Mouse (Mus musculus) small intestine, adult 2 months (tissue): ENCODE measurements around the gene Tspan14.

Source experiments
- CTCF ChIP-seq: fragments of 200-500 bp; IDR thresholded peaks from 2 replicates; pipeline ENCODE4 v1.5.1; 2012; ENCODE audit warnings: low read depth, mild to moderate bottlenecking, control low read depth, inconsistent platforms, low read length, moderate library complexity, mixed read lengths; ENCODE audit not compliant: insufficient replicate concordance, insufficient read length; ENCODE audit errors: extremely low read depth
- POLR2A ChIP-seq: fragments of 200-500 bp; IDR thresholded peaks from 2 replicates; pipeline ENCODE4 v1.6.1; 2012; ENCODE audit warnings: low read depth, mild to moderate bottlenecking, control low read depth, inconsistent platforms, low read length, moderate library complexity

GRCm38 (mm10) chr14:40889181-40889580, 77.4 kb downstream of the Tspan14 start:
- TF ChIP-seq POLR2A (no peak), CTCF (no peak)
